Mouse (Mus musculus): ENCODE results near the gene Tmem219.

GRCm38 (mm10) chr7:126868003-126868402, 54.7 kb downstream of the Tmem219 start:
- TF ChIP-seq CTCF (IDR thresholded peaks at IDR 0.05; ENCODE audit: insufficient read depth, low read length) (no peak), POLR2A (IDR thresholded peaks at IDR 0.05; ENCODE audit: borderline replicate concordance, extremely low read depth, low read depth, low read length) (no peak)
